Mouse (Mus musculus): ENCODE data around the gene Cfl2. TPM values are rescaled to one million over a fixed set of nuclear protein-coding genes. Genes with fewer than 3 reads are reported as not detected.
"Not testable (repeated sequence)": the region's sequence is repeated elsewhere in the genome, so short reads cannot be mapped to it uniquely, and the experiment has no call there.

Cfl2 gene
- polyA plus RNA-seq (2015; fragmentation: Nextera tagmentation; extraction: Ambion mirVana) = 133 and 138 TPM in 2 replicates

DNA sequence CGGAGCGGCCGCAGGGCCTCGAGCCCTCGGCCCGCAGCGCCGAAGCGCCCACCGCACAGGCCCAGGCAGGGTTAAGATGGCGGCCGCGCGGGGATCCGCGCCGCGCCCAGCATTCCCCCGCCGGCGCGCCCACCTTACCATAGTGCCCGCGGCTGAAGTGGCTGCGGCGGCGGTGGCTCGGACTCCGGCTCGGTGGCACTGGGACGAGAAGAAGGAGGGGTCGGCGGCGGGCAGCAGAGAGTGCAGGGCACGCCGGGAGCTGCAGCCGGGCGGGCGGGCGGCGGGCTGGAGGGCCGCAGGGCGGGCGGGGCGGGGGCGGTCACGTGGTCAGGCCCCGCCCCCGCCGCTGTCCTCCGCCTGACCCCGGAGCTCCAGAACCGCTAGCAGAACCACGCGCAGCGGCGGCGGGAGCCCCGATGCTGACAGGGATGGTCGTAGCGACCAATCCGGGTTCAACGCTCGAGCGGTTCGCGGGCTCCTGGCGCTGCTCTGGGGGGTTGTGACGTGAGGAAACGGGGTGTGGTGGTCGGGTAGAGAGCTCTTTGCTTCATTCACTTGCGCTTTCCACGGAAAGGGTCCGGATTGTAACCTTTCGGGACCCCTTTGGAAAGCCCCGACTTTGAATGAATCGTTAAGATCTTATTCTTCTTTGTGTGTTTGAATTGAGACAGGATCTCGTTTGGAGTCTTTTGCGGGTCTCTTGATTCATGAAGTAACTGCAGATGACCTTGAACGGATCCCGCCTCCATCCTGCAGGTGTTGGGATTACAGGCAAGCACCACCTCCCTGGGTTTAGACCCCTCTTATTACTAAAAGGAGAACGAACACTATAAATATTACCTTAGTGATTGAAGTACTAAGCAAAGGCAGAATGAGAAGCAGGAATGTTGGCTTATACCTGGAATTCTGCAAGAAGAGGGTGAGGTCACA lies at the start of gene Cfl2:
Gene Cfl2 (minus strand): TSS at position 272 of the 930 bp plus-strand sequence.
- Histone ChIP-seq H3K4me2 (replicated peaks; ENCODE audit: low read depth) (peak within 1 kb of the TSS; percentile 79), H3K4me3 (ENCODE audit: low read depth, low read length) (peak within 1 kb of the TSS; percentile 78), H3K36me3 (ENCODE audit: control insufficient read depth, insufficient read depth) (peaks cover 6% of the 10 kb centered on the region; the same call in 1 of the 2 replicates), H3K27me3 (replicated peaks; ENCODE audit: control insufficient read depth, insufficient read depth, low read length) (no peaks in the 10 kb centered on the region), H3K9ac (ENCODE audit: low read depth, low read length) (peak within 1 kb of the TSS; percentile 95), H3K9me3 (ENCODE audit: control insufficient read depth) (no peaks in the 10 kb centered on the region), H3K27ac (ENCODE audit: low read depth, low read length) (peak within 1 kb of the TSS; percentile 98), H3K4me1 (replicated peaks; ENCODE audit: control insufficient read depth, insufficient read depth, low read length) (no peaks in the 10 kb centered on the region; the same call in none of the 2 replicates)
- peak; percentile 35 for TF ChIP-seq CTCF (IDR thresholded peaks at IDR 0.05; ENCODE audit: low read depth)
- WGBS = under 1% methylated on average over 78 of the region's 82 CpGs
- peak; percentile 91 for ATAC-seq

- Histone ChIP-seq H3K4me2 (replicated peaks; ENCODE audit: low read depth) (no peak overlapping the region), H3K4me3 (ENCODE audit: low read depth, low read length) (no peak overlapping the region), H3K27ac (ENCODE audit: low read depth, low read length) (no peak overlapping the region), H3K4me1 (replicated peaks; ENCODE audit: control insufficient read depth, insufficient read depth, low read length) (no peaks in the 10 kb centered on the region), H3K27me3 (replicated peaks; ENCODE audit: control insufficient read depth, insufficient read depth, low read length) (no peaks in the 10 kb centered on the region), H3K9me3 (ENCODE audit: control insufficient read depth) (no peaks in the 10 kb centered on the region), H3K36me3 (ENCODE audit: control insufficient read depth, insufficient read depth) (peaks cover 75% of the 10 kb centered on the region), H3K9ac (ENCODE audit: low read depth, low read length) (no peak overlapping the region)
- no peak for ATAC-seq
- 84% methylated on average over 3 of the region's 3 CpGs for WGBS
- no peak for TF ChIP-seq CTCF (IDR thresholded peaks at IDR 0.05; ENCODE audit: low read depth)
Measured at GRCm38 (mm10) chr12:54910387-54910786, 47.7 kb upstream of the Cfl2 start.

DNA sequence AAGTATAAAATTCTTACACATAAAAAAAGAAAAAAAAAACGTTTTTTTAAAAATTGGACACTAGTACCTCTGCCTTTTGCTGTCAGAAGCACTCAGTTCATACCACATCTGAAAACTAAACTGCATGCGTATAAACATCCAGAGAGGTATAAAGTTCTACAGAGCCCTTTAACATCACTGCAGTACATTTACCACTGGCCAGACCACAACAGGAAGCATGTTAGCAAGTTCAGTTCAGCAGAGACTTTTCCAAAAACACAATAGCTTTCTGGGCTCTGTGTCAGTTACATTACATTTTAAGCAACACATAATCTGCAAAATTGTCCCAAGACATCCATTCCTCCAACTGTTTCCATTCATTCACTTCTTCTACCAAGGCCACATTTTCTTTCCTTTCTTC lies 29.9 kb upstream of the Cfl2 start:
- WGBS = 47% methylated on average over 1 of the region's 2 CpGs
- not testable (repeated sequence) for H3K4me3 ChIP-seq (ENCODE audit: low read depth, low read length); H3K27ac ChIP-seq (ENCODE audit: low read depth, low read length); H3K4me1 ChIP-seq (replicated peaks; ENCODE audit: control insufficient read depth, insufficient read depth, low read length); H3K27me3 ChIP-seq (replicated peaks; ENCODE audit: control insufficient read depth, insufficient read depth, low read length); H3K4me2 ChIP-seq (replicated peaks; ENCODE audit: low read depth); ATAC-seq; H3K9ac ChIP-seq (ENCODE audit: low read depth, low read length); H3K9me3 ChIP-seq (ENCODE audit: control insufficient read depth)
- H3K36me3 ChIP-seq (ENCODE audit: control insufficient read depth, insufficient read depth) = peaks cover 20% of the 10 kb centered on the region

DNA sequence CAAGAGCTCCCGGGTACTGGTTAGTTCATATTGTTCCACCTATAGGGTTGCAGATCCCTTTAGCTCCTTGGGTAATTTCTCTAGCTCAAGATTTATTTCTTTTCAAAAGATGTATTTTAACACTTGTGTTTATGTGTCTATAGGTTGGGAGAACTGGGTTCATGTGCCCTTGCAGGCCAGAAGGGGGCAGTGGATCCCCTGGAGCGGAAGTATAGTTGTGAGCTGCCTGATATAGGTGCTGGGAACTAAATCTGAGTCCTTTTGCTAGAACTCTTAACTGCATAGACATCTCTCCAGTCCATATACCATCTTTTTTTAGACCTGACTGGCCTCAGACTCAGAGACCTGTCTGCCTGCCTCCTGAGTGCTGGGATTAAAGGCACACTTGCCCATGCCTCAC lies 27.7 kb upstream of the Cfl2 start:
- H3K27ac ChIP-seq (ENCODE audit: low read depth, low read length) = no peak overlapping the region
- TF ChIP-seq CTCF (IDR thresholded peaks at IDR 0.05; ENCODE audit: low read depth) = peak; percentile 25; the same call in 1 of the 2 replicates
- no peaks in the 10 kb centered on the region for H3K4me1 ChIP-seq (replicated peaks; ENCODE audit: control insufficient read depth, insufficient read depth, low read length)
- H3K9me3 ChIP-seq (ENCODE audit: control insufficient read depth) = no peaks in the 10 kb centered on the region
- ATAC-seq = no peak
- no peak overlapping the region for H3K4me3 ChIP-seq (ENCODE audit: low read depth, low read length)
- no peak overlapping the region for H3K4me2 ChIP-seq (replicated peaks; ENCODE audit: low read depth)
- WGBS = 94% methylated on average over 2 of the region's 2 CpGs
- no peaks in the 10 kb centered on the region for H3K27me3 ChIP-seq (replicated peaks; ENCODE audit: control insufficient read depth, insufficient read depth, low read length)
- H3K36me3 ChIP-seq (ENCODE audit: control insufficient read depth, insufficient read depth) = peaks cover 6% of the 10 kb centered on the region; the same call in 1 of the 2 replicates
- no peak overlapping the region for H3K9ac ChIP-seq (ENCODE audit: low read depth, low read length)

GRCm38 (mm10) chr12:54887580-54888127 lies 25.0 kb upstream of the Cfl2 start:
- no peaks in the 10 kb centered on the region for H3K9me3 ChIP-seq (ENCODE audit: control insufficient read depth)
- 76% methylated on average over 4 of the region's 4 CpGs for WGBS
- ATAC-seq = no peak
- no peak overlapping the region for H3K4me3 ChIP-seq (ENCODE audit: low read depth, low read length)
- no peak overlapping the region for H3K4me2 ChIP-seq (replicated peaks; ENCODE audit: low read depth)
- no peaks in the 10 kb centered on the region for H3K27me3 ChIP-seq (replicated peaks; ENCODE audit: control insufficient read depth, insufficient read depth, low read length)
- no peak for TF ChIP-seq CTCF (IDR thresholded peaks at IDR 0.05; ENCODE audit: low read depth)
- H3K36me3 ChIP-seq (ENCODE audit: control insufficient read depth, insufficient read depth) = no peaks in the 10 kb centered on the region
- H3K9ac ChIP-seq (ENCODE audit: low read depth, low read length) = no peak overlapping the region
- no peak overlapping the region for H3K27ac ChIP-seq (ENCODE audit: low read depth, low read length)
- no peaks in the 10 kb centered on the region for H3K4me1 ChIP-seq (replicated peaks; ENCODE audit: control insufficient read depth, insufficient read depth, low read length)

- no peaks in the 10 kb centered on the region for H3K36me3 ChIP-seq (ENCODE audit: control insufficient read depth, insufficient read depth)
- no peak overlapping the region for H3K4me2 ChIP-seq (replicated peaks; ENCODE audit: low read depth)
- peak; percentile 78 for TF ChIP-seq CTCF (IDR thresholded peaks at IDR 0.05; ENCODE audit: low read depth)
- no peak overlapping the region for H3K9ac ChIP-seq (ENCODE audit: low read depth, low read length)
- H3K4me3 ChIP-seq (ENCODE audit: low read depth, low read length) = no peak overlapping the region
- no peak for ATAC-seq
- H3K27me3 ChIP-seq (replicated peaks; ENCODE audit: control insufficient read depth, insufficient read depth, low read length) = no peaks in the 10 kb centered on the region
- no peak overlapping the region for H3K27ac ChIP-seq (ENCODE audit: low read depth, low read length)
- H3K9me3 ChIP-seq (ENCODE audit: control insufficient read depth) = no peaks in the 10 kb centered on the region
- no peaks in the 10 kb centered on the region for H3K4me1 ChIP-seq (replicated peaks; ENCODE audit: control insufficient read depth, insufficient read depth, low read length)
- 5% methylated on average over 6 of the region's 6 CpGs for WGBS
Measured at GRCm38 (mm10) chr12:54879630-54880029, 17.0 kb upstream of the Cfl2 start.
